Mouse (Mus musculus): ENCODE measurements around the gene Rfx8. TPM values are rescaled to one million over a fixed set of nuclear protein-coding genes. Genes with fewer than 3 reads are reported as not detected.

Rfx8 gene
- total and polyA plus RNA-seq, 3 experiments, result not detected

GRCm38 (mm10) chr1:39712261-39712660, 8.5 kb downstream of the Rfx8 start:
- dilution Hi-C loops (cut with MboI; ENCODE audit: extremely low pct_ligation_motif_present, extremely low pct_unique_long_range_greater_than_20kb, low sequenced_read_pairs), result no loop called here
- in situ Hi-C loops (cut with MboI; ENCODE audit: low pct_ligation_motif_present, low pct_unique_long_range_greater_than_20kb, low sequenced_read_pairs), result no loop called here
- no peaks in the 10 kb centered on the region for H3K9me3 ChIP-seq (replicated peaks; ENCODE audit: low read length)
- H3K27ac ChIP-seq (ENCODE audit: insufficient read depth, low read depth), result no peak overlapping the region
- H3K4me3 ChIP-seq (replicated peaks in 1 of 3; ENCODE audit: low read depth in 2 of 3, low read length in 2 of 3, poor library complexity in 1 of 3), result no peak overlapping the region
- H3K4me1 ChIP-seq (ENCODE audit: control insufficient read depth in 1 of 2, insufficient read depth in 2 of 2), result peaks cover 0 to 10% of the 10 kb centered on the region in 2 experiments; a peak in 2 of 4 replicates
- no peaks in the 10 kb centered on the region for H3K27me3 ChIP-seq (replicated peaks)
- no peak for TF ChIP-seq TBP (conservative IDR thresholded peaks at IDR 0.05; ENCODE audit: low read depth, low read length)
- no peak for TF ChIP-seq PAX5 (IDR thresholded peaks at IDR 0.05; ENCODE audit: low read length)
- no peak for TF ChIP-seq ZMIZ1 (IDR thresholded peaks at IDR 0.05; ENCODE audit: low read depth, low read length)
- no peak for TF ChIP-seq EP300 (IDR thresholded peaks at IDR 0.05; ENCODE audit: low read length)
- no peak for TF ChIP-seq POLR2A (IDR thresholded peaks at IDR 0.05; ENCODE audit: low read depth, low read length)
- no peak for TF ChIP-seq NRF1 (IDR thresholded peaks at IDR 0.05; ENCODE audit: low read depth, low read length)
- no peak overlapping the region for H3K9ac ChIP-seq (ENCODE audit: insufficient read depth, low read depth)
- DNase-seq (ENCODE audit: extremely low read depth), result no peak
- H3K79me2 ChIP-seq (replicated peaks; ENCODE audit: control insufficient read depth, extremely low read depth, insufficient read depth, poor library complexity, severe bottlenecking), result no peaks in the 10 kb centered on the region
- no peak overlapping the region for H3K4me2 ChIP-seq (ENCODE audit: insufficient read depth, low read depth, poor library complexity, severe bottlenecking)
- H3K36me3 ChIP-seq (replicated peaks in 1 of 2; ENCODE audit: control insufficient read depth in 1 of 2, insufficient read depth in 1 of 2, low read length in 1 of 2), result no peaks in the 10 kb centered on the region

GRCm38 (mm10) chr1:39710604-39711003, 10.2 kb downstream of the Rfx8 start:
- in situ Hi-C loops (cut with MboI; ENCODE audit: low pct_ligation_motif_present, low pct_unique_long_range_greater_than_20kb, low sequenced_read_pairs), result no loop called here
- H3K27me3 ChIP-seq (replicated peaks), result no peaks in the 10 kb centered on the region
- no peaks in the 10 kb centered on the region for H3K79me2 ChIP-seq (replicated peaks; ENCODE audit: control insufficient read depth, extremely low read depth, insufficient read depth, poor library complexity, severe bottlenecking)
- no peak overlapping the region for H3K4me2 ChIP-seq (ENCODE audit: insufficient read depth, low read depth, poor library complexity, severe bottlenecking)
- no peak overlapping the region for H3K9ac ChIP-seq (ENCODE audit: insufficient read depth, low read depth)
- no peaks in the 10 kb centered on the region for H3K36me3 ChIP-seq (replicated peaks in 1 of 2; ENCODE audit: control insufficient read depth in 1 of 2, insufficient read depth in 1 of 2, low read length in 1 of 2)
- DNase-seq (ENCODE audit: extremely low read depth), result no peak
- peaks cover 0 to 10% of the 10 kb centered on the region in 2 experiments; a peak in 2 of 4 replicates for H3K4me1 ChIP-seq (ENCODE audit: control insufficient read depth in 1 of 2, insufficient read depth in 2 of 2)
- no peak overlapping the region for H3K4me3 ChIP-seq (replicated peaks in 1 of 3; ENCODE audit: low read depth in 2 of 3, low read length in 2 of 3, poor library complexity in 1 of 3)
- H3K9me3 ChIP-seq (replicated peaks; ENCODE audit: low read length), result no peaks in the 10 kb centered on the region
- no peak overlapping the region for H3K27ac ChIP-seq (ENCODE audit: insufficient read depth, low read depth)
- dilution Hi-C loops (cut with MboI; ENCODE audit: extremely low pct_ligation_motif_present, extremely low pct_unique_long_range_greater_than_20kb, low sequenced_read_pairs), result no loop called here
- TF ChIP-seq BHLHE40 (IDR thresholded peaks at IDR 0.05; ENCODE audit: low read depth, low read length) (no peak), HCFC1 (IDR thresholded peaks at IDR 0.05; ENCODE audit: low read depth, low read length) (no peak), RAD21 (IDR thresholded peaks at IDR 0.05; ENCODE audit: low read depth, low read length) (no peak), E2F4 (IDR thresholded peaks at IDR 0.05; ENCODE audit: insufficient replicate concordance, low read depth, low read length) (no peak), PAX5 (IDR thresholded peaks at IDR 0.05; ENCODE audit: low read length) (no peak), KAT2A (IDR thresholded peaks at IDR 0.05; ENCODE audit: insufficient replicate concordance, low read length) (no peak), CHD2 (IDR thresholded peaks at IDR 0.05; ENCODE audit: low read length) (no peak), SMC3 (IDR thresholded peaks at IDR 0.05; ENCODE audit: low read depth, low read length) (no peak), MAZ (IDR thresholded peaks at IDR 0.05; ENCODE audit: low read depth, low read length) (no peak), POLR2A (IDR thresholded peaks at IDR 0.05; ENCODE audit: low read depth, low read length) (no peak), MEF2A (IDR thresholded peaks at IDR 0.05; ENCODE audit: borderline replicate concordance, low read depth, low read length) (no peak), ETS1 (conservative IDR thresholded peaks at IDR 0.05; ENCODE audit: low read depth, low read length) (no peak), NELFE (IDR thresholded peaks at IDR 0.05; ENCODE audit: low read depth, low read length) (no peak), UBTF (IDR thresholded peaks at IDR 0.05; ENCODE audit: low read depth, low read length) (no peak), ZC3H11A (IDR thresholded peaks at IDR 0.05; ENCODE audit: low read depth, low read length) (no peak), SIN3A (IDR thresholded peaks at IDR 0.05; ENCODE audit: low read length) (no peak), ZKSCAN1 (IDR thresholded peaks at IDR 0.05; ENCODE audit: borderline replicate concordance, low read depth, low read length) (no peak)
